In genomic region chr12:78739633-78740032, GRCm38 (mm10) we compare ENCODE assay signal across 28 mouse cellular contexts. TPM values are rescaled to one million over a fixed set of nuclear protein-coding genes. Genes with fewer than 3 reads are reported as not detected.
"Had no signal": no experiment of that assay in that cellular context is flagged by ENCODE, and none has a peak within 500 bp of the region (broad histone marks: within the 10 kb centered on the region; RNA-seq: fewer than 3 reads in every experiment).

No protein-coding gene starts in this region.

- DNase-seq: forebrain, postnatal 0 days; gastrocnemius, postnatal 14 days; gastrocnemius, postnatal 36 days; heart, adult 11 months; heart, adult 2 months; heart, postnatal 14 days; heart, postnatal 36 days; kidney, adult 11 months; kidney, adult 2 months; kidney, adult 9 months; kidney, postnatal 14 days; kidney, postnatal 36 days; layer of hippocampus, adult 9-11 months; layer of hippocampus, postnatal 36 days; left cerebral cortex, postnatal 4 days had no signal

- H3K9me3 ChIP-seq: heart, embryonic 13.5 days; heart, embryonic 15.5 days; hindbrain, embryonic 13.5 days; hindbrain, embryonic 15.5 days; kidney, embryonic 15.5 days; limb, embryonic 13.5 days; limb, embryonic 15.5 days had no signal

- H3K27me3 ChIP-seq: heart, embryonic 13.5 days; heart, embryonic 15.5 days; hindbrain, embryonic 13.5 days; hindbrain, embryonic 15.5 days; kidney, embryonic 15.5 days; limb, embryonic 13.5 days; limb, embryonic 15.5 days had no signal

- H3K36me3 ChIP-seq: heart, embryonic 13.5 days; heart, embryonic 15.5 days; hindbrain, embryonic 13.5 days; hindbrain, embryonic 15.5 days; kidney, embryonic 15.5 days; limb, embryonic 13.5 days; limb, embryonic 15.5 days had no signal

- H3K9ac ChIP-seq: forebrain, postnatal 0 days; heart, embryonic 13.5 days; heart, embryonic 15.5 days; hindbrain, embryonic 13.5 days; hindbrain, embryonic 15.5 days; kidney, embryonic 15.5 days; limb, embryonic 13.5 days; limb, embryonic 15.5 days had no signal

- H3K4me1 ChIP-seq: heart, embryonic 13.5 days; heart, embryonic 15.5 days; hindbrain, embryonic 13.5 days; hindbrain, embryonic 15.5 days; kidney, embryonic 15.5 days; limb, embryonic 13.5 days; limb, embryonic 15.5 days had no signal

- H3K27ac ChIP-seq: heart, adult 2 months; heart, embryonic 13.5 days; heart, embryonic 15.5 days; hindbrain, embryonic 13.5 days; hindbrain, embryonic 15.5 days; hindbrain, postnatal 0 days; kidney, embryonic 15.5 days; kidney, postnatal 0 days; limb, embryonic 13.5 days; limb, embryonic 15.5 days had no signal

- ATAC-seq: forebrain, postnatal 0 days; hindbrain, postnatal 0 days had no signal

- H3K4me2 ChIP-seq: heart, embryonic 11.5 days; heart, embryonic 13.5 days; heart, embryonic 15.5 days; hindbrain, embryonic 13.5 days; hindbrain, embryonic 15.5 days; kidney, embryonic 15.5 days; limb, embryonic 13.5 days; limb, embryonic 15.5 days had no signal

- H3K4me3 ChIP-seq: heart, adult 2 months; heart, embryonic 13.5 days; heart, embryonic 15.5 days; hindbrain, embryonic 13.5 days; hindbrain, embryonic 15.5 days; kidney, embryonic 15.5 days; limb, embryonic 13.5 days; limb, embryonic 15.5 days had no signal

RNA-seq across cellular contexts. Expression of gene Fam71d, which starts 48.3 kb away (rescaled TPM):
- polyA plus RNA-seq: forebrain, postnatal 0 days; heart, embryonic 11.5 days; heart, embryonic 13.5 days; hindbrain, postnatal 0 days; intestine, embryonic 14.5 days; kidney, embryonic 15.5 days; kidney, postnatal 0 days; large intestine, adult 2 months; limb, embryonic 11.5 days; limb, embryonic 13.5 days; limb, embryonic 15.5 days had no signal
